Mouse (Mus musculus): ENCODE measurements at regions not wholly inside any gene's neighbourhood (a gene's known extent, or its start where the extent isn't known, plus 50 kb on each side); places are given as distances from the start of the nearest gene placed in this dataset.

DNA sequence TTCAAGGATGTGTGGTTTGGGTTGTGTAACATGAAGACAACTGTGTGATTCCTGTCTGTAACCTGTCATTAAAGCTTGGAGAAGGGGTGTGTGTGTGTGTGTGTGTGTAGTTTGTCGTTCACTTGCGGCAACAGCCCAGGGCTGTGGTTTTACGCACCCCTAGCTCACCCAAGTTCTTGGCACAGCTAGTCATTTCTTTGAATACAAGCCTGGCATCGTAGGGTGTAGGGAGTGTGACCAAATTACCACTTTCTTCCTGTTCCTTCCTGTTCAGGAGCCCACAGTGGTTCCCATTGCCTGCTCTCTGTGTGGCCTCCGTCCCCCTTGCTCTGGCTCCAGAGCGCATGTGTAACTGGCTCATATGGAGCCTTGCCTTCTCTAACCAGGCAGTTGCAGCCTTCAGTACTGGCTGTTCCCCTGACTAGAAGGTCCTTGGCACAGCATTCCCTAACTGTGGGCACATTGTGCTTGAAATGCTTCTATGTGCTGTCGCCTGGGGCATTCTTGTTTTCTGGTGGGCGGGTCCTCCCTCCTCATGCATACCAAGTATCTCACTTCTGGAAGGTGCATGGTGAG, 167.4 kb upstream of the Ubr2 start:
- DNase-seq (ENCODE audit: low spot score): no peak

- no peak for DNase-seq (ENCODE audit: low spot score)
Observed at GRCm38 (mm10) chr17:47176328-47176727, 166.0 kb upstream of the Ubr2 start.

GRCm38 (mm10) chr17:47174748-47175215, 164.4 kb upstream of the Ubr2 start:
- no peak for DNase-seq (ENCODE audit: low spot score)

DNA sequence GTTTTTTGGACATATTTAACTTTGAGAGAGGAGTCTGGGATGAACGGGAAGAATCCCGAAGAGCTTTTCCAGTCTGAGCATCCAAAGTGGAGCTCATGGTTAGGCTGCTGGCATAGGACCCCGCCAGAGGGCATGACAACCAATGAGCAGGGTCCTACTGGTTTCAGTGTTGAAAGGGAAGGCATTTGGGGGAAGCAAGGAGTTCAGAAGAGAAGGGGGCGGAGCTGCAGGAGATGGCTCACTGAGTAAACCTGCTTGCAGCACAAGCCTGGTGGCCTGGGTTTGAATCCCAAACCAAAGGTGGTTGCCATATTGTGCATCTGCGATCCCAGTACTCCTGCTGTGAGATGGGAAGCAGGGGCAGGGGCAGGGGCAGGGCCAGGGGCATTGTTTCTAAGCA, 161.4 kb upstream of the Ubr2 start:
- no peak for DNase-seq (ENCODE audit: low spot score)

- DNase-seq (ENCODE audit: low spot score): no peak
Observed at GRCm38 (mm10) chr17:47170978-47171593, 160.7 kb upstream of the Ubr2 start.

- DNase-seq (ENCODE audit: low spot score): no peak
Observed at GRCm38 (mm10) chr17:47168105-47168504, 157.7 kb upstream of the Ubr2 start.

DNA sequence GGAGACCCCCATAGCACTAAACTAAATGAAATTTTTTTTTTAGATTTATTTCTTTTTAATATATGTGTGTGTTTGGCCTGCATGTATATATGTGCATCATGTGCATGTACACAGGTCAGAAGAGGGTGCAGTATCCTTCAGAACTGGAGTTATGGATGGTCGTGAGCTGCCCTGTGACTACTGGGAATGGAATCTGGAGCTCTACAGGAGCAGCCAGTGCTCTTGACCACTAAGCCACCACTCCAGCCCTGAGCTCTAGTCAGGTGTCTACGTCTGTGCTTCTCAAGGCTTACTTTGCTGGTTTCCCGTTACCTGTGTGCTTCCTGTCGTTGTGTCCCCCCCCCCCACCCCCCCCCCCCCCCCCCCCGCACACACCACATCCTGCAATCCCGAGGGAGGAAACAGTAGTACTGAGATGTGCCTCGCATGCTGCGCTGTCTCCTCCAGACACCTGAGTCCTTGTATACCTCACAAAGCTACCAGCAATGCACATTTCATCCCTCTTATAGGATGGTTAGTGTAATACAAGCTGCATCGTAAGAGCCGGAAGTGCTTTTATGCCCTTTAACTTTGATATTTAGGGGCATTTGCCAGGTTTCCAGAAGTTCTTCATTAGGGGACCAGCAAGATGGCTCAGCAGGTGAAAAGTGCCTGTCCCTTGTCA, 153.5 kb upstream of the Ubr2 start:
- no peak for DNase-seq (ENCODE audit: low spot score)

GRCm38 (mm10) chr17:47162459-47162858, 152.1 kb upstream of the Ubr2 start:
- DNase-seq (ENCODE audit: low spot score): no peak

DNA sequence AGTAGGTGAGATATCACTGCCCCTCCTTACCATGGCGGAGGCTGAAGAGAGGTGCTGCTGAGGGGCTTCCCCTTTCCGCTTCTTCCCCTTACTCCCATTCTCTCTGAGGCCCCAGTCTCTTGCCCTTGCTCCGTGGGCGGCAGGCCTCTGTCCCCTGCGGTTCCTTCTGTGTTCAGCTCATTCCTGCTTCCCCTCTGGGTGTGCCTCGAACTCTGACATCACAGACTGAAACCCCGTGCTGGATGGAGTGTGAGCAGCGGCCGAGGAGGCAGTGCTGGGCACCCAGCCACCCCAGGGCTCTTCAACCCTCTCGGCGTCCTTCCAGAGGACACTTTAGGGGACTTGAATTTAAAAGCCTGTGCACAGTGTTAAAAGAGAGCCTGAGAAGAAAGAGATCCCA, 145.9 kb upstream of the Ubr2 start:
- DNase-seq (ENCODE audit: low spot score): no peak

DNA sequence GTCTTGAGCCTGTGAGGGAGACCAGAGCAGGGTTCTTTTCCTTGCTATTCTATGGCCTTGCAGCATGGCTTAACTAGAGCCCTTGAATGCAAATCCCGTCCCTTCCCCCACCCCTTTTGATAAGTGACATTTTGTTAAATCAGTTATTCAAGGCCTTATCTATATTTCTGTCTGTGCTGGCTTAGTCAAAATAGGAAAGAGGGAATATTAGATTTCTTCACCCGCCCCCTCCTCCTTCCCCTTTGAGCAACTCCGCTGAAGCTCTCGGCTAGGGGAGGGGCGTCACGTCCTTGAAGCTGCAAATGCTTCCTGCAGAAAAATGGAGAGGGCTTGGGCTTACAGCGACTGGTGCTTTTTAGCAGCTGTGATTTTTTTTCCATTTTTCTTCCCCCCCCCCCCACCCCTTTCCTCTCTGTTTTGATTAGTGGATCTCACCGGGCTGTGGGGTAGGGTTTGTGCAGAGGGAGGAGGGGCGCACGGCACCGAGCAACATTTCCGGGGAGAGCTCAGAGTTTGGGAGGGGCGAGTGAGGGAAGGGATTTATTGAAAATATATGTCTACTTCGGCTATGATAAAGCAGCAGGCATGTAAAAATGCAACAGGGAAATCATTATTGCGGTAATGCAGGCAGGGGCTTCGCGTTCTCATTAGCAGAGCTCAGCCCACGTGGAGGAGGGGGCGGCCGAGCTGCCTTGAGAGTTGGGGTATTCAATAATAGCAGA, 141.4 kb upstream of the Ubr2 start:
- peak; percentile 17 for DNase-seq (ENCODE audit: low spot score)

DNA sequence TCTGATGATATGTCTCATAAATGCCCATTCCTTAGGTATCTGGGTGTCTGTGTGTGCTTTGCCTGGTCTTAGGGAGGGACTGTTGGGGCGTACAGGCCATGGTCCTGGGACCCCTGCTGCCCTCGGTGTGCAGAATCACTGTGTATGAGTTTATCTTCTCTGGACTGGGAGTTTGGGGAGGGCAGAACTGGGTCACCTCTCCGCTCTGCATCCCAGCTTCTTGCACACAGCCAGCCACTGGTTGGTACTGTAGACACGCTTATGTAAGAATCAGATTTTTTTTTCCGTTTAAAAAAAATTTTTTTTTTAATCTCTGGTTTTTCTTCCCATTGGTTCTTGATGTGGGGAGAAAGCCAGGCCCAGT, 140.8 kb upstream of the Ubr2 start:
- no peak for DNase-seq (ENCODE audit: low spot score)

DNA sequence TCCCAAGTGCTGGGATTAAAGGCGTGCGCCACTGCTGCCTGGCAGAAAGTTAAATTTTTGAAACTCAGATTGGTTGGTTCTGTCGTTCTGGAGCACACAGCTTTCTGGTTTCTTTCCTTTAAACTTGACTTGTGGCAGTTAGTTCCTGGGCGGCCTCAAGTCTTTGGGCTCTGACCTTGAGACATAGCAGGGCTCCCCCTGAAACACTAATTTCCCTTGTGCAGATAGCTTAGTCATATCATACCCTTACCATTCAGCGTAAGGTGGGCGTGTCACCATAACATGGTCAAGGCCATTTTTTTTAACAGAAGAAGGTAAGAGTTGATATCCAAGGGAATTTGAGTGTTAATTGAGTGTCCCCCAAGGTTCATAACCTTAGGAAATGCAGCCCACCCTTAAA, 140.3 kb upstream of the Ubr2 start:
- no peak for DNase-seq (ENCODE audit: low spot score)

DNA sequence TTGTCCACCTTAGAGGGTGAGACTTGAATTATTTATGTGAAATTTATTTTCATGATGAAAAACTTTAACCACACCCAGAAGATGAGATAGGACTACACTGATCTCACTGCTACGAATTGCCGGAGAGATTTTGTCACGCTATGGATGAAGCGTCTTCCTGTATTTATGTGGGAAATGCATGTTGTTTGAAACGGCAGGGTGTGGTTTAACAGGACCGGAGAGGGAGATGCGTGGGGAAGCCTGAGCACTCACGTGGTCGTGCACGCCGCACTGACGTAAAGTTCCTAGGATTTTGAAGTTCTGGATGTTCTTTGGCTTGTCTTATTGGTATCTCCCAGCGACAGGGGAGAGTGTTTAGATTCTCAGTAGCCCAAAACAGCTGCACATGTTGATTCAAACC, 139.3 kb upstream of the Ubr2 start:
- DNase-seq (ENCODE audit: low spot score): no peak

DNA sequence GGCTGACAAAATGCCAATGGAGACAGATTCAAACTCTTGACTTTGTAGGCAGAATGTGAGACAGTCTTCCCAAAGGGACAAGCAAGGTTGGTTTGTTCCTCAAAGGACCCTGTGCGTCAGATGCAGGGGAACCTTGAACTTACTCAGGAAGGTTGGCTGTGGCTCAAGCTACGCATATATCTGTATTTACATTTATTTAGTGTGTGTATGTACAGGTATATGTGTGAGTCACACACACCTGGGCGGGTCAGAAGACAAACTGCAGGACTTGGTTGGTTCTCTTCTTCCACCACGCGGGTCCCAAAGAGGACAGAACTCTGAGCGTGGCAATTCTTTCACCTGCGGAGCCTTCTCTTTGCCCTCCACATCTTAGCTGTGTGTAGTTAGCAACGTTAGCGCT, 138.8 kb upstream of the Ubr2 start:
- DNase-seq (ENCODE audit: low spot score): no peak

DNA sequence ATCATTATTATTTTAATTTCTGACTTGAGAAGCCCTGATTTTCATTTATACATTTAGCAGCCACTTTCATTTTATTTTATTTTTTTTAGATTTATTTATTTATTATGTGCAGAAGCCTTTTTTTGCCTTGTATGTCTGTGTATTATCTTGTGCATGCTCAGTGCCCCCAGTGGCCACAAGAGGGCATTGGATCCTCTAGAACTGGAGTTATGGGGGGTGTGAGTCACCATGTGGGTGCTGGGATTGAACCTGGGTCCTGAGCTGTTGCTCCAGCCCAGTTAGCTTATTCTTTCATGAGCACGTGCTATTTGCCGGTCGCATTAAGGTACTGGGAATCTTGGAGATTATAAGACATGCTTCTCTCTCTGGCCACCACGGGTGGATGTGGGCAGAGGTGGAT, 136.3 kb upstream of the Ubr2 start:
- DNase-seq (ENCODE audit: low spot score): peak; percentile 34

DNA sequence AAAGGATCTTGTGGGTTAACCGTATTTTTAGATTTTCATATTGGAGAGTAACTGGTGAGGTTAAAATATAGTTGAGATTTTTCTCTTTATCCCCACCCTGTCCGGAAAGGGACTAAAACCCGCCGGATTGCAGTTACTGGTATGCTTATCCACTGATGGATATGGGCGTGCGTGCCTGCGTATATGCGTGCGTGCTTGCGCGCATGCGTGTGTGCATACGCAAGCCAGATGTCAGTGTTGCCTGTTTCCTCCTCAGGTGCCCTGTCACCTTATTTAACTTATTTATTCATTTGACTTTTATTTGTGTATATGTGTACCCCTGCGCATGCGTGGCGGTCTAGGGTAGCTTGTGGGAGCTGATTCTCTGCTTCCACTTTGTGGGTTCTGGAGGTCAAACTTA, 135.2 kb upstream of the Ubr2 start:
- DNase-seq (ENCODE audit: low spot score): no peak

DNA sequence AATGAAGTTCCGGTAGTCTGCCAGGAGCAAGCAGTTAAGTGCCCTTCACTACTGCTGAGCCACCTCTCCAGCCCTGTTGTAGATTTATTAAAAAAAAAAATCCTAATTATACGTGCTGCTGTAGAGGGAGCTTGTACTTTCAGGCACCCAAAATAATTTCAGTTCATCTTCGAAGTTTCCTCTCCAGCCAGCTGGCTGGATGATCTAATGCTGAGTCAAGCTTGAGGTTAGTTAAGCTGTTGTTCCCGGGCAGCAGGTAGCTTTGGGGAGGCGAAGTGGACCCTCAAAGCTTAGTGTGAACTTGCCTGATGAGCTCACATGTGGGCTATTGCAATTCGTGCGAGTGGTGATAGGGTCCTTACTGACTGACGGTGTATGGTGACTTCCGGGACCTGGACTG, 134.6 kb upstream of the Ubr2 start:
- DNase-seq (ENCODE audit: low spot score): no peak

- DNase-seq (ENCODE audit: low spot score): no peak
Observed at GRCm38 (mm10) chr17:47144460-47144859, 134.1 kb upstream of the Ubr2 start.

- DNase-seq (ENCODE audit: low spot score): no peak
Observed at GRCm38 (mm10) chr17:47143898-47144297, 133.5 kb upstream of the Ubr2 start.

GRCm38 (mm10) chr17:47142885-47143284, 132.5 kb upstream of the Ubr2 start:
- DNase-seq (ENCODE audit: low spot score): no peak

- no peak for DNase-seq (ENCODE audit: low spot score)
Observed at GRCm38 (mm10) chr17:47142276-47142675, 131.9 kb upstream of the Ubr2 start.

DNA sequence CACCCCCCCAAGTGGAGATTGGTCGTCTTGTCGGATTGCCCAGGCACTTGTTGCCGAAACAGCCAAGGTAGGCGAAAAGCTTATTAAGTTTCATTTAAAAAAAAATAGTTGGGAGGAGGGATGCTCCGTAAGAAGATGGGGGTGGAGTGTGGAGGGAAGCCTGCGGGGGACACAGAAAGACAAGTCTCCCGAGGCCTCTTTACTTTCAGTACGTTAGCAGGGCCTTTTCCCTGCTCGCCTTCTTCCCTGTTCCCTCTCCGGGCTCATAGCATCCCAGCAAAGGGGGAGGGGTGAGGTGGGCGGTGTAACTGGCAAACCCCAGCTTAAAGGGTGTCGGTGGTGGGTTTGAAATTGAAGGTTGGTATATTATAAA, 131.5 kb upstream of the Ubr2 start:
- peak; percentile 41 for DNase-seq (ENCODE audit: low spot score)

Data from retina, embryonic 14.5 days (tissue).